Mouse (Mus musculus) intestine, embryonic 14.5 days (tissue): Measurements from ENCODE around the gene Cadm2. TPM values are rescaled to one million over a fixed set of nuclear protein-coding genes. Genes with fewer than 3 reads are reported as not detected.

ENCODE experiments used
- ATAC-seq: fragments of 200-750 bp; cut with Nextera tagmentation; replicated peaks from 2 replicates; pipeline ENCODE4 v1.8.0; 2017; ENCODE audit warnings: low read depth, moderate number of reproducible peaks, moderate TSS enrichment, moderate library complexity; ENCODE audit not compliant: low FRiP score, low TSS enrichment
- DNase-seq: peaks from one replicate; pipeline ENCODE4 v3.0.0-alpha.2; 2018; ENCODE audit warnings: low spot score
- H3K27ac ChIP-seq: fragments of 300-500 bp; sonication (generic); 2 replicates; pipeline ENCODE4 v1.5.1; 2014; ENCODE audit warnings: low read depth, mild to moderate bottlenecking, control low read depth
- H3K27me3 ChIP-seq: fragments of 300-500 bp; sonication (generic); replicated peaks from 2 replicates; pipeline ENCODE4 v1.6.1; 2014; ENCODE audit warnings: low read length, control low read depth; ENCODE audit not compliant: control insufficient read depth, insufficient read depth
- H3K36me3 ChIP-seq: fragments of 300-500 bp; sonication (generic); 2 replicates; pipeline ENCODE4 v1.6.1; 2014; ENCODE audit warnings: low read length, control low read depth; ENCODE audit not compliant: control insufficient read depth, insufficient read depth
- H3K4me1 ChIP-seq: fragments of 300-500 bp; sonication (generic); replicated peaks from 2 replicates; pipeline ENCODE4 v1.6.1; 2014; ENCODE audit warnings: low read length, control low read depth, mixed read lengths; ENCODE audit not compliant: control insufficient read depth, insufficient read depth
- H3K4me2 ChIP-seq: fragments of 300-500 bp; sonication (generic); 2 replicates; pipeline ENCODE4 v1.6.1; 2014; ENCODE audit warnings: low read length
- H3K4me3 ChIP-seq: fragments of 300-500 bp; sonication (generic); 2 replicates; pipeline ENCODE4 v1.5.1; 2014; ENCODE audit warnings: low read depth, low read length, control low read depth, mixed read lengths
- H3K9ac ChIP-seq: fragments of 300-500 bp; sonication (generic); 2 replicates; pipeline ENCODE4 v1.6.1; 2014; ENCODE audit warnings: mild to moderate bottlenecking, low read length
- H3K9me3 ChIP-seq: fragments of 300-500 bp; sonication (generic); 2 replicates; pipeline ENCODE4 v1.6.1; 2016; ENCODE audit warnings: low read length, control low read depth; ENCODE audit not compliant: control insufficient read depth
- WGBS: fragments of 180-500 bp; shearing (Covaris S2); extraction: QIAGEN DNeasy Blood & Tissue Kit; methylation state at CpG from one replicate; pipeline ENCODE4 v1.1.7; 2014; 5-methylcytosine and 5-hydroxymethylcytosine counted together
- polyA plus RNA-seq: library from polyadenylated mRNA; unstranded; fragments of >200 nt; fragmentation: Nextera tagmentation; extraction: Ambion mirVana; gene quantifications from 2 replicates; pipeline ENCODE4 v1.2.1, GENCODE M21; 2014

Gene Cadm2
- polyA plus RNA-seq, 1 experiment from 2014 or later = 0.91 TPM

GRCm38 (mm10) chr16:66889907-66890306 is 730.8 kb downstream of the Cadm2 start:
- DNase-seq (no peak), ATAC-seq (no peak)
- Histone ChIP-seq H3K4me1 (no peaks in the 10 kb centered on the region), H3K4me3 (no peak overlapping the region), H3K9me3 (no peaks in the 10 kb centered on the region), H3K36me3 (no peaks in the 10 kb centered on the region), H3K27me3 (no peaks in the 10 kb centered on the region), H3K4me2 (no peak overlapping the region), H3K27ac (no peak overlapping the region), H3K9ac (no peak overlapping the region)
- 86% methylated on average over 8 of the region's 8 CpGs for WGBS

- ATAC-seq = no peak
- H3K27me3 ChIP-seq = no peaks in the 10 kb centered on the region
- WGBS = 46% methylated on average over 3 of the region's 3 CpGs
- H3K36me3 ChIP-seq = no peaks in the 10 kb centered on the region
- H3K4me2 ChIP-seq = no peak overlapping the region
- no peak overlapping the region for H3K4me3 ChIP-seq
- DNase-seq = no peak
- H3K9ac ChIP-seq = no peak overlapping the region
- H3K4me1 ChIP-seq = no peaks in the 10 kb centered on the region
- no peaks in the 10 kb centered on the region for H3K9me3 ChIP-seq
- H3K27ac ChIP-seq = no peak overlapping the region
These were observed 738.1 kb downstream of the Cadm2 start for GRCm38 (mm10) chr16:66882597-66882996.

- no peaks in the 10 kb centered on the region for H3K36me3 ChIP-seq
- no peak overlapping the region for H3K9ac ChIP-seq
- DNase-seq (no peak), ATAC-seq (no peak)
- H3K27ac ChIP-seq = no peak overlapping the region
- H3K4me2 ChIP-seq = no peak overlapping the region
- H3K4me1 ChIP-seq = no peaks in the 10 kb centered on the region
- no peaks in the 10 kb centered on the region for H3K9me3 ChIP-seq
- no peak overlapping the region for H3K4me3 ChIP-seq
- no peaks in the 10 kb centered on the region for H3K27me3 ChIP-seq
- 81% methylated on average over 3 of the region's 3 CpGs for WGBS
These were observed 749.5 kb downstream of the Cadm2 start for GRCm38 (mm10) chr16:66871201-66871600.

GRCm38 (mm10) chr16:66851047-66851446 is 769.7 kb downstream of the Cadm2 start:
- Histone ChIP-seq H3K4me1 (no peaks in the 10 kb centered on the region), H3K27me3 (no peaks in the 10 kb centered on the region), H3K36me3 (no peaks in the 10 kb centered on the region), H3K4me2 (no peak overlapping the region), H3K9ac (no peak overlapping the region), H3K4me3 (no peak overlapping the region), H3K9me3 (no peaks in the 10 kb centered on the region), H3K27ac (no peak overlapping the region)
- ATAC-seq = no peak
- 68% methylated on average over 3 of the region's 3 CpGs for WGBS
- no peak for DNase-seq

- Histone ChIP-seq H3K4me3 (no peak overlapping the region), H3K4me1 (no peaks in the 10 kb centered on the region), H3K27ac (no peak overlapping the region), H3K9me3 (no peaks in the 10 kb centered on the region), H3K36me3 (no peaks in the 10 kb centered on the region), H3K27me3 (no peaks in the 10 kb centered on the region), H3K4me2 (no peak overlapping the region), H3K9ac (no peak overlapping the region)
- WGBS = 87% methylated on average over 3 of the region's 3 CpGs
- ATAC-seq (no peak), DNase-seq (no peak)
These were observed 795.8 kb downstream of the Cadm2 start for GRCm38 (mm10) chr16:66824866-66825265.

GRCm38 (mm10) chr16:66811495-66811894 is 809.2 kb downstream of the Cadm2 start:
- no peak for DNase-seq
- H3K27ac ChIP-seq = no peak overlapping the region
- no peaks in the 10 kb centered on the region for H3K36me3 ChIP-seq
- H3K9ac ChIP-seq = no peak overlapping the region
- ATAC-seq = no peak
- H3K4me2 ChIP-seq = no peak overlapping the region
- H3K9me3 ChIP-seq = no peaks in the 10 kb centered on the region
- H3K4me3 ChIP-seq = no peak overlapping the region
- no peaks in the 10 kb centered on the region for H3K4me1 ChIP-seq
- no peaks in the 10 kb centered on the region for H3K27me3 ChIP-seq

- Histone ChIP-seq H3K4me3 (no peak overlapping the region), H3K36me3 (no peaks in the 10 kb centered on the region), H3K9ac (no peak overlapping the region), H3K27me3 (no peaks in the 10 kb centered on the region), H3K4me1 (no peaks in the 10 kb centered on the region), H3K9me3 (no peaks in the 10 kb centered on the region), H3K27ac (no peak overlapping the region), H3K4me2 (no peak overlapping the region)
- no peak for ATAC-seq
- WGBS = 72% methylated on average over 3 of the region's 3 CpGs
- DNase-seq = no peak
These were observed 822.5 kb downstream of the Cadm2 start for GRCm38 (mm10) chr16:66798204-66798603.

- Histone ChIP-seq H3K4me2 (no peak overlapping the region), H3K36me3 (no peaks in the 10 kb centered on the region), H3K4me3 (no peak overlapping the region), H3K4me1 (no peaks in the 10 kb centered on the region), H3K9ac (no peak overlapping the region), H3K9me3 (no peaks in the 10 kb centered on the region), H3K27me3 (no peaks in the 10 kb centered on the region), H3K27ac (no peak overlapping the region)
- ATAC-seq (no peak), DNase-seq (no peak)
- 82% methylated on average over 3 of the region's 3 CpGs for WGBS
These were observed 827.6 kb downstream of the Cadm2 start for GRCm38 (mm10) chr16:66793067-66793466.

GRCm38 (mm10) chr16:66771883-66772282 is 848.8 kb downstream of the Cadm2 start:
- H3K27me3 ChIP-seq = no peaks in the 10 kb centered on the region
- DNase-seq (no peak), ATAC-seq (no peak)
- no peaks in the 10 kb centered on the region for H3K36me3 ChIP-seq
- no peak overlapping the region for H3K4me2 ChIP-seq
- no peak overlapping the region for H3K4me3 ChIP-seq
- 47% methylated on average over 4 of the region's 4 CpGs for WGBS
- no peaks in the 10 kb centered on the region for H3K9me3 ChIP-seq
- H3K9ac ChIP-seq = no peak overlapping the region
- no peak overlapping the region for H3K27ac ChIP-seq
- no peaks in the 10 kb centered on the region for H3K4me1 ChIP-seq
